Mouse (Mus musculus): ENCODE measurements around the gene Dcbld2. TPM values are rescaled to one million over a fixed set of nuclear protein-coding genes. Genes with fewer than 3 reads are reported as not detected.
"Not testable (repeated sequence)": the region's sequence is repeated elsewhere in the genome, so short reads cannot be mapped to it uniquely, and the experiment has no call there.

Gene Dcbld2
- polyA plus RNA-seq, 1 experiment from 2014 or later = 5.9 TPM

- Histone ChIP-seq H3K9me3 (no peaks in the 10 kb centered on the region), H3K4me2 (replicated peaks) (no peak overlapping the region), H3K27me3 (replicated peaks) (no peaks in the 10 kb centered on the region), H3K36me3 (no peaks in the 10 kb centered on the region), H3K4me1 (replicated peaks) (no peaks in the 10 kb centered on the region), H3K4me3 (replicated peaks) (no peak overlapping the region), H3K27ac (no peak overlapping the region), H3K9ac (no peak overlapping the region)
- no peak for ATAC-seq
Observed at GRCm38 (mm10) chr16:58453820-58454219, 45.6 kb downstream of the Dcbld2 start.

GRCm38 (mm10) chr16:58454617-58455016 is 46.4 kb downstream of the Dcbld2 start:
- 47% methylated on average over 8 of the region's 8 CpGs for WGBS
- no peaks in the 10 kb centered on the region for H3K4me1 ChIP-seq (replicated peaks)
- no peaks in the 10 kb centered on the region for H3K36me3 ChIP-seq
- no peak overlapping the region for H3K4me2 ChIP-seq (replicated peaks)
- no peaks in the 10 kb centered on the region for H3K27me3 ChIP-seq (replicated peaks)
- no peak overlapping the region for H3K9ac ChIP-seq
- no peak overlapping the region for H3K27ac ChIP-seq
- ATAC-seq = peak; percentile 76
- no peak overlapping the region for H3K4me3 ChIP-seq (replicated peaks)
- H3K9me3 ChIP-seq = no peaks in the 10 kb centered on the region

- no peaks in the 10 kb centered on the region for H3K9me3 ChIP-seq
- H3K27ac ChIP-seq = no peak overlapping the region
- no peak overlapping the region for H3K9ac ChIP-seq
- no peak overlapping the region for H3K4me3 ChIP-seq (replicated peaks)
- H3K27me3 ChIP-seq (replicated peaks) = no peaks in the 10 kb centered on the region
- no peak for ATAC-seq
- WGBS = 85% methylated on average over 5 of the region's 5 CpGs
- no peaks in the 10 kb centered on the region for H3K4me1 ChIP-seq (replicated peaks)
- no peaks in the 10 kb centered on the region for H3K36me3 ChIP-seq
- H3K4me2 ChIP-seq (replicated peaks) = no peak overlapping the region
Observed at GRCm38 (mm10) chr16:58455118-58455517, 46.9 kb downstream of the Dcbld2 start.

- WGBS = 80% methylated on average over 5 of the region's 5 CpGs
- Histone ChIP-seq H3K4me2 (replicated peaks) (no peak overlapping the region), H3K4me1 (replicated peaks) (no peaks in the 10 kb centered on the region), H3K9me3 (no peaks in the 10 kb centered on the region), H3K36me3 (no peaks in the 10 kb centered on the region), H3K27ac (no peak overlapping the region), H3K9ac (no peak overlapping the region), H3K4me3 (replicated peaks) (no peak overlapping the region), H3K27me3 (replicated peaks) (no peaks in the 10 kb centered on the region)
- ATAC-seq = no peak
Observed at GRCm38 (mm10) chr16:58456445-58456844, 48.2 kb downstream of the Dcbld2 start.

- Histone ChIP-seq H3K9ac (no peak overlapping the region), H3K27me3 (replicated peaks) (no peaks in the 10 kb centered on the region), H3K4me2 (replicated peaks) (no peak overlapping the region), H3K4me3 (replicated peaks) (no peak overlapping the region), H3K4me1 (replicated peaks) (no peaks in the 10 kb centered on the region), H3K27ac (no peak overlapping the region), H3K36me3 (no peaks in the 10 kb centered on the region), H3K9me3 (no peaks in the 10 kb centered on the region)
- 66% methylated on average over 6 of the region's 6 CpGs for WGBS
- ATAC-seq = no peak
Observed at GRCm38 (mm10) chr16:58456991-58457390, 48.7 kb downstream of the Dcbld2 start.

GRCm38 (mm10) chr16:58459966-58460365 is 51.7 kb downstream of the Dcbld2 start:
- not testable (repeated sequence) for H3K4me3 ChIP-seq (replicated peaks); H3K36me3 ChIP-seq; H3K9ac ChIP-seq; H3K9me3 ChIP-seq; H3K4me1 ChIP-seq (replicated peaks); H3K27ac ChIP-seq; H3K27me3 ChIP-seq (replicated peaks); H3K4me2 ChIP-seq (replicated peaks)
- peak; percentile 37; the same call in 1 of the 2 replicates for ATAC-seq
- 20% methylated on average over 3 of the region's 3 CpGs for WGBS

- ATAC-seq = no peak
- no peak overlapping the region for H3K9ac ChIP-seq
- H3K4me2 ChIP-seq (replicated peaks) = no peak overlapping the region
- no peaks in the 10 kb centered on the region for H3K4me1 ChIP-seq (replicated peaks)
- no peaks in the 10 kb centered on the region for H3K27me3 ChIP-seq (replicated peaks)
- WGBS = 64% methylated on average over 10 of the region's 10 CpGs
- H3K36me3 ChIP-seq = no peaks in the 10 kb centered on the region
- H3K9me3 ChIP-seq = no peaks in the 10 kb centered on the region
- H3K4me3 ChIP-seq (replicated peaks) = no peak overlapping the region
- H3K27ac ChIP-seq = no peak overlapping the region
Observed at GRCm38 (mm10) chr16:58460386-58460785, 52.1 kb downstream of the Dcbld2 start.

- Histone ChIP-seq H3K9ac (no peak overlapping the region), H3K9me3 (no peaks in the 10 kb centered on the region), H3K36me3 (no peaks in the 10 kb centered on the region), H3K27me3 (replicated peaks) (no peaks in the 10 kb centered on the region), H3K4me1 (replicated peaks) (no peaks in the 10 kb centered on the region), H3K27ac (no peak overlapping the region), H3K4me2 (replicated peaks) (no peak overlapping the region), H3K4me3 (replicated peaks) (no peak overlapping the region)
- WGBS = 81% methylated on average over 2 of the region's 2 CpGs
- ATAC-seq = peak; percentile 18; the same call in 1 of the 2 replicates
Observed at GRCm38 (mm10) chr16:58461856-58462518, 53.7 kb downstream of the Dcbld2 start.

GRCm38 (mm10) chr16:58462519-58462918 is 54.3 kb downstream of the Dcbld2 start:
- Histone ChIP-seq H3K4me3 (replicated peaks) (no peak overlapping the region), H3K27ac (no peak overlapping the region), H3K9me3 (no peaks in the 10 kb centered on the region), H3K36me3 (no peaks in the 10 kb centered on the region), H3K27me3 (replicated peaks) (no peaks in the 10 kb centered on the region), H3K9ac (no peak overlapping the region), H3K4me1 (replicated peaks) (no peaks in the 10 kb centered on the region), H3K4me2 (replicated peaks) (no peak overlapping the region)
- no peak for ATAC-seq
- 88% methylated on average over 2 of the region's 2 CpGs for WGBS

GRCm38 (mm10) chr16:58464051-58464450 is 55.8 kb downstream of the Dcbld2 start:
- Histone ChIP-seq H3K4me3 (replicated peaks) (no peak overlapping the region), H3K27me3 (replicated peaks) (no peaks in the 10 kb centered on the region), H3K4me1 (replicated peaks) (no peaks in the 10 kb centered on the region), H3K36me3 (no peaks in the 10 kb centered on the region), H3K9ac (no peak overlapping the region), H3K9me3 (no peaks in the 10 kb centered on the region), H3K4me2 (replicated peaks) (no peak overlapping the region), H3K27ac (no peak overlapping the region)
- no peak for ATAC-seq
- WGBS = 93% methylated on average over 14 of the region's 14 CpGs

- 88% methylated on average over 9 of the region's 9 CpGs for WGBS
- Histone ChIP-seq H3K4me1 (replicated peaks) (no peaks in the 10 kb centered on the region), H3K4me2 (replicated peaks) (no peak overlapping the region), H3K9me3 (no peaks in the 10 kb centered on the region), H3K36me3 (no peaks in the 10 kb centered on the region), H3K27me3 (replicated peaks) (no peaks in the 10 kb centered on the region), H3K27ac (no peak overlapping the region), H3K4me3 (replicated peaks) (no peak overlapping the region), H3K9ac (no peak overlapping the region)
- no peak for ATAC-seq
Observed at GRCm38 (mm10) chr16:58465412-58465811, 57.2 kb downstream of the Dcbld2 start.

GRCm38 (mm10) chr16:58470061-58470460 is 61.8 kb downstream of the Dcbld2 start:
- no peak overlapping the region for H3K4me2 ChIP-seq (replicated peaks)
- no peaks in the 10 kb centered on the region for H3K27me3 ChIP-seq (replicated peaks)
- no peaks in the 10 kb centered on the region for H3K4me1 ChIP-seq (replicated peaks)
- no peak overlapping the region for H3K9ac ChIP-seq
- H3K27ac ChIP-seq = no peak overlapping the region
- no peak overlapping the region for H3K4me3 ChIP-seq (replicated peaks)
- 79% methylated on average over 8 of the region's 8 CpGs for WGBS
- peak; percentile 87 for ATAC-seq
- H3K9me3 ChIP-seq = no peaks in the 10 kb centered on the region
- 0 out of 2 replicates have a peak, but pooled peaks cover 4% of the 10 kb centered on the region for H3K36me3 ChIP-seq

GRCm38 (mm10) chr16:58470841-58471240 is 62.6 kb downstream of the Dcbld2 start:
- Histone ChIP-seq H3K27ac (no peak overlapping the region), H3K4me1 (replicated peaks) (no peaks in the 10 kb centered on the region), H3K4me2 (replicated peaks) (no peak overlapping the region), H3K4me3 (replicated peaks) (no peak overlapping the region), H3K9ac (no peak overlapping the region), H3K36me3 (0 out of 2 replicates have a peak, but pooled peaks cover 4% of the 10 kb centered on the region), H3K27me3 (replicated peaks) (no peaks in the 10 kb centered on the region), H3K9me3 (no peaks in the 10 kb centered on the region)
- WGBS = 75% methylated on average over 4 of the region's 4 CpGs
- peak; percentile 32; the same call in 1 of the 2 replicates for ATAC-seq
